Mouse (Mus musculus) midbrain, postnatal 0 days (tissue): ENCODE measurements around the gene Sppl2a. TPM values are rescaled to one million over a fixed set of nuclear protein-coding genes. Genes with fewer than 3 reads are reported as not detected.

Experiments used
- ATAC-seq: fragments of 200-750 bp; cut with Nextera tagmentation; 2 replicates; pipeline ENCODE4 v1.8.0; 2017; ENCODE audit warnings: moderate number of reproducible peaks, mild to moderate bottlenecking, moderate TSS enrichment, moderate library complexity; ENCODE audit not compliant: low FRiP score
- DNase-seq: peaks from one replicate; pipeline ENCODE4 v3.0.0-alpha.2; 2015; ENCODE audit warnings: low spot score
- H3K27ac ChIP-seq: fragments of 300-500 bp; sonication (generic); 2 replicates; pipeline ENCODE4 v1.5.1; 2014; ENCODE audit warnings: low read depth, mild to moderate bottlenecking, low read length, mixed read lengths
- H3K27me3 ChIP-seq: fragments of 300-500 bp; sonication (generic); 2 replicates; pipeline ENCODE4 v1.6.1; 2014; ENCODE audit warnings: low read length, control low read depth, mixed read lengths; ENCODE audit not compliant: insufficient read depth
- H3K36me3 ChIP-seq: fragments of 300-500 bp; sonication (generic); 2 replicates; pipeline ENCODE4 v1.6.1; 2014; ENCODE audit warnings: low read length, control low read depth, mixed read lengths; ENCODE audit not compliant: insufficient read depth
- H3K4me1 ChIP-seq: fragments of 300-500 bp; sonication (generic); 2 replicates; pipeline ENCODE4 v1.6.1; 2014; ENCODE audit warnings: mild to moderate bottlenecking, control low read depth, antibody characterized with exemption, low read length, mixed read lengths; ENCODE audit not compliant: insufficient read depth
- H3K4me2 ChIP-seq: fragments of 300-500 bp; sonication (generic); 2 replicates; pipeline ENCODE4 v1.6.1; 2014; ENCODE audit warnings: low read depth, mild to moderate bottlenecking, low read length, mixed read lengths; ENCODE audit not compliant: poor library complexity, severe bottlenecking
- H3K4me3 ChIP-seq: fragments of 300-500 bp; sonication (generic); 2 replicates; pipeline ENCODE4 v1.5.1; 2014; ENCODE audit warnings: low read depth, mild to moderate bottlenecking, low read length, moderate library complexity
- H3K9ac ChIP-seq: fragments of 300-500 bp; sonication (generic); replicated peaks from 2 replicates; pipeline ENCODE4 v1.6.1; 2014; ENCODE audit warnings: mild to moderate bottlenecking, low read length, moderate library complexity, mixed read lengths; ENCODE audit not compliant: poor library complexity, severe bottlenecking
- H3K9me3 ChIP-seq: fragments of 300-500 bp; sonication (generic); 2 replicates; pipeline ENCODE4 v1.6.1; 2016; ENCODE audit warnings: low read length, control low read depth
- CTCF ChIP-seq: IDR thresholded peaks from 2 replicates; pipeline ENCODE4 v1.5.1; 2016; ENCODE audit warnings: antibody characterized with exemption, mild to moderate bottlenecking
- WGBS: fragments of 180-500 bp; shearing (Covaris S2); extraction: QIAGEN DNeasy Blood & Tissue Kit; methylation state at CpG from one replicate; pipeline ENCODE4 v1.1.7; 2014; 5-methylcytosine and 5-hydroxymethylcytosine counted together
- polyA plus RNA-seq: library from polyadenylated mRNA; unstranded; fragments of >200 nt; fragmentation: Nextera tagmentation; extraction: Ambion mirVana; gene quantifications from 2 replicates; pipeline ENCODE4 v1.2.1, GENCODE M21; 2015
- total RNA-seq: library from RNA; depleted of rRNA; stranded (reverse); fragments of >200 nt; gene quantifications from 2 replicates; pipeline ENCODE4 v1.2.3, GENCODE M21; 2014

The Sppl2a gene
- total and polyA plus RNA-seq, 2 experiments from 2014 or later: 28.0 to 41.5 TPM

GRCm38 (mm10) chr2:126916236-126916635 is 16.8 kb downstream of the Sppl2a start:
- H3K4me3 ChIP-seq: no peak overlapping the region
- no peak overlapping the region for H3K27ac ChIP-seq
- H3K36me3 ChIP-seq: peaks cover 45% of the 10 kb centered on the region
- no peaks in the 10 kb centered on the region for H3K27me3 ChIP-seq
- WGBS: 84% methylated on average over 1 of the region's 1 CpGs
- no peaks in the 10 kb centered on the region for H3K4me1 ChIP-seq
- no peaks in the 10 kb centered on the region for H3K9me3 ChIP-seq
- no peak overlapping the region for H3K9ac ChIP-seq
- TF ChIP-seq CTCF: no peak
- DNase-seq (no peak), ATAC-seq (no peak)
- no peak overlapping the region for H3K4me2 ChIP-seq

DNA sequence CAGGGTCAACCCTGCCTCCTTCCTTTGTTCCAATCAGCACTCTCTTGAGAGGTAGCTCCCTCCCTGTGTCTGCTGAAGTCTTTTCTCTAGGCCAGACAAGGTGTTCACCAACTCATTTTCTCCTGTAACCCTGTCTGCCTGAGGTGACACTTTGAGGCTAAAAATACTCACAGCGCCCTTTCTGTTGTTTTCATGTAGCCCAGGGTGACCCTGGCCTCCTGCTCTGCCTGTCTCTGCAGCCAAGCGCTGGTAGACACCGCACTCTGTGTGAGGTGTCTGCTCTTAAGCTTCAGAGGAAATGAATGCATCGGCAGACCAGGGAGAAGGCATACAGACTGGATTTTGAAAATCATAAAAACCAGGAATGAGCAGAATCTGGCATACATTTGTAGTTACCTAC is 18.9 kb downstream of the Sppl2a start:
- ATAC-seq (no peak), DNase-seq (no peak)
- Histone ChIP-seq H3K4me3 (no peak overlapping the region), H3K27me3 (no peaks in the 10 kb centered on the region), H3K4me1 (no peaks in the 10 kb centered on the region), H3K4me2 (no peak overlapping the region), H3K9ac (no peak overlapping the region), H3K36me3 (peaks cover 37% of the 10 kb centered on the region), H3K27ac (no peak overlapping the region), H3K9me3 (no peaks in the 10 kb centered on the region)
- no peak for TF ChIP-seq CTCF
- WGBS: 57% methylated on average over 4 of the region's 4 CpGs

GRCm38 (mm10) chr2:126904162-126904561 is 28.9 kb downstream of the Sppl2a start:
- Histone ChIP-seq H3K27ac (no peak overlapping the region), H3K9me3 (no peaks in the 10 kb centered on the region), H3K9ac (no peak overlapping the region), H3K4me3 (no peak overlapping the region), H3K36me3 (peaks cover 21% of the 10 kb centered on the region), H3K4me1 (no peaks in the 10 kb centered on the region), H3K4me2 (no peak overlapping the region), H3K27me3 (no peaks in the 10 kb centered on the region)
- no peak for TF ChIP-seq CTCF
- ATAC-seq (no peak), DNase-seq (no peak)
- WGBS: 83% methylated on average over 3 of the region's 3 CpGs

DNA sequence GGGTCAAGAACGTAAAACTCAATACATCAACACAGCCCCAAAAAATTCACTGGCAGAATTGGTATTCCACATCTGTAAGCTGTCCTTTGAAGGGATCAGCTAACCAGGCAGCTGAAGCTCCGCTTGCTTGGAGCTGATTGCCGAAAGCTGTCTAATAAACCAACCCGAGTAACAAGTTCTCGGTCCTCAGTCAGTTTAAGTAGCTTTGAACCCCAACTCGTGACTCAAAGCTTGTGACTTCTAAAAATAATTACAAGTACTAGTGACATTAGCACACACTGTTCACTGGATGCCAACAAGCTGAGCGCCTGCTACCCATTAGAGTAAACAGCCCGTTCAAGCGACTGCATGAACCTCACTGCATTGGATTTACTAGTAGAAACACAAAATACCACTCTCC is 35.5 kb downstream of the Sppl2a start:
- no peaks in the 10 kb centered on the region for H3K27me3 ChIP-seq
- peaks cover 27% of the 10 kb centered on the region for H3K36me3 ChIP-seq
- no peak overlapping the region for H3K9ac ChIP-seq
- WGBS: 88% methylated on average over 9 of the region's 9 CpGs
- no peaks in the 10 kb centered on the region for H3K4me1 ChIP-seq
- no peak overlapping the region for H3K4me3 ChIP-seq
- H3K4me2 ChIP-seq: no peak overlapping the region
- DNase-seq (no peak), ATAC-seq (no peak)
- no peaks in the 10 kb centered on the region for H3K9me3 ChIP-seq
- H3K27ac ChIP-seq: no peak overlapping the region
- TF ChIP-seq CTCF: no peak

GRCm38 (mm10) chr2:126896941-126897340 is 36.1 kb downstream of the Sppl2a start:
- Histone ChIP-seq H3K4me3 (no peak overlapping the region), H3K9me3 (no peaks in the 10 kb centered on the region), H3K27me3 (no peaks in the 10 kb centered on the region), H3K36me3 (peaks cover 22% of the 10 kb centered on the region), H3K4me1 (no peaks in the 10 kb centered on the region), H3K9ac (no peak overlapping the region), H3K4me2 (no peak overlapping the region), H3K27ac (no peak overlapping the region)
- ATAC-seq (no peak), DNase-seq (no peak)
- WGBS: 76% methylated on average over 6 of the region's 6 CpGs
- no peak for TF ChIP-seq CTCF

- no peak overlapping the region for H3K4me3 ChIP-seq
- no peak overlapping the region for H3K9ac ChIP-seq
- no peak for DNase-seq
- H3K4me2 ChIP-seq: no peak overlapping the region
- no peaks in the 10 kb centered on the region for H3K9me3 ChIP-seq
- 92% methylated on average over 3 of the region's 3 CpGs for WGBS
- H3K27me3 ChIP-seq: no peaks in the 10 kb centered on the region
- TF ChIP-seq CTCF: no peak
- no peaks in the 10 kb centered on the region for H3K4me1 ChIP-seq
- no peak for ATAC-seq
- no peak overlapping the region for H3K27ac ChIP-seq
- H3K36me3 ChIP-seq: peaks cover 19% of the 10 kb centered on the region; the same call in 1 of the 2 replicates
Measured at GRCm38 (mm10) chr2:126894245-126894644, 38.8 kb downstream of the Sppl2a start.
